Mouse (Mus musculus): ENCODE measurements around the gene Gm10837.
"Not testable (repeated sequence)": the region's sequence is repeated elsewhere in the genome, so short reads cannot be mapped to it uniquely, and the experiment has no call there.

Gene Gm10837

DNA sequence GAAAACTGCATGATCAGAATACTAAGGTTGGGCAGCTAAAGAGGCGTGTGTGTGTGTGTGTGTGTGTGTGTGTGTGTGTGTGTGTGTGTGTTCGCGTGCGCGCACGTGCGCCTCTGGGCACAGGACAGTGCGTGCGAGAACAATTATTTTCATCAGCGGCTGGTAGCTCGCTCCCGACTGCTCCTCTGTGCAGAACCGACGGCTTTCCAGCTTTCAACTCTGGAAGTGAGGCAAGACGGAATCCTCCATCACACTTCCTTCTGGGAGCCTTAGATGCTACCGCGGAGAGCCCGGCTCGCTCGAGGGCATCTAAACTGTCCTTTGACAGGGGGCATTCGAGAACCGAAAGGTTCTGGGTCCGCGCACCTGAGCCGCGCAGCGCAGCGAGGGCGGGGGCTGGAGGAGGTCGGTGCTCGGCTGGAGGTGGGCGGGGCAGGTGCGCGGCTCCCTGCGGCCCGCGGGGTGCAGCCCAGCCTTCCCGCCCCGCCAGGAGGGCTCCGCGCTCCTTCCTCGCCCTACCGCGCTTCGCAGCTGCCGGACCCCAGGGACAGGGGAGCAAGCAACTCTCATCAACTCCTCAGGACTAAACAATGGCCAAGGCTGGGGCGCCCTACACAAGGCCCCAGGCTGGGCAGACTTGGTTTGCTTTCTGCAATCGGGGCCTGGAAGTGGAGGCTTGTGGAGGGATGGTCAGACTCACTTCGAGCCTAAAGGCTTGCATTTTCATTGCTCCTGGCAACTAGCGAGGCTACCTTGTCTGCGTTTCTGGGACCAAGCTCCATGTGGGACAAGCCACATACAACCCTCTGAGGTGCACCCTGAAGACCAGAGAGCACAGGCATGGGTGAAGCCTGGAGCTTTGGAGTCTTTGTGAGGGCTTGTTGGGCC, at the start of gene Gm10837:
Gene Gm10837 (plus strand): TSS at position 146 of the 888 bp plus-strand sequence.
- DNase-seq (ENCODE audit: inconsistent age in 2 of 2, low spot score in 1 of 2), result peak in 1 of 2 experiments; percentile 29

DNA sequence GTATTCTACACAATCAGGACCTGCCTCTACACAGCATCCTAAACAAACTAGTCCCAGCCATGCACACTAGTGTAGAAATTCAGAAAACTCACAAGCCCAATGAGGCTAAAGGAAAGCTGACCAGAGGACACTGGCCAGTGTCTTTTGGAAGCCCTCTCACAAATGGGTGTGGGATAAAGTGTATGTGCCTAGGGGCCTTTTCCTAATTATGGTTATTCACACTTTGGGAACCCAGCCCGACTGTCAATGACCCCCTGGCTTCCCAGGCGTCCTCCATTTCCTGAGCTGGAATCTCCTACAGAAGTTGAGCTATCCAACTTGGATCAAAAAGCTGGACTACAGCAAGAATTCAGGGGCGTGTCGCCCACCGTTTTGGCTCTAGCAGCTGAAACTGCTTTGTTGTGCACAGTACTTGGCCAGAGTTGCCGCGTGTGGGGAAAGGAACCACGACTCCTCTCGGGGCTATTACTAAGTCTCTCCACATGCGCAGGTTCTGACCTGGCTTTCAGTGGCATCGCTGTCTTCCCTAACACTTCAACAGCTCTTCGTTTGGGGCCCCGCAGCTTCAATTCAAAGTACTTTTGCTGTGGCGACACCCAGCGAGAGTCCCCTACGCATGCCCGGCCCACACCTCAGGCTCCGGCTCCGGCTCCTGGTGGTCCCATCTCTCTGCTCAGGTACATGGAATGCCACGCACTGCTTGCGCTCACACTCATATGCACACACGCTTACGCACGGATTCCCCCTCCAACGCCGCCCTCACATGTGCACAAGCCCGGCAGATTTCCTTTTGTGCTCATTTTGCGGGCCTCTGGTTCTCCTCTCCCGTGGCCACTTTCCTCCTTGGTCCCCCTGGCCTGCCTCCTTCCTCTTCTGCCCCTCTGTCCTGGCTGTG, 40.5 kb upstream of the Gm10837 start:
- no peak for DNase-seq (ENCODE audit: inconsistent age in 2 of 2, low spot score in 1 of 2)

DNA sequence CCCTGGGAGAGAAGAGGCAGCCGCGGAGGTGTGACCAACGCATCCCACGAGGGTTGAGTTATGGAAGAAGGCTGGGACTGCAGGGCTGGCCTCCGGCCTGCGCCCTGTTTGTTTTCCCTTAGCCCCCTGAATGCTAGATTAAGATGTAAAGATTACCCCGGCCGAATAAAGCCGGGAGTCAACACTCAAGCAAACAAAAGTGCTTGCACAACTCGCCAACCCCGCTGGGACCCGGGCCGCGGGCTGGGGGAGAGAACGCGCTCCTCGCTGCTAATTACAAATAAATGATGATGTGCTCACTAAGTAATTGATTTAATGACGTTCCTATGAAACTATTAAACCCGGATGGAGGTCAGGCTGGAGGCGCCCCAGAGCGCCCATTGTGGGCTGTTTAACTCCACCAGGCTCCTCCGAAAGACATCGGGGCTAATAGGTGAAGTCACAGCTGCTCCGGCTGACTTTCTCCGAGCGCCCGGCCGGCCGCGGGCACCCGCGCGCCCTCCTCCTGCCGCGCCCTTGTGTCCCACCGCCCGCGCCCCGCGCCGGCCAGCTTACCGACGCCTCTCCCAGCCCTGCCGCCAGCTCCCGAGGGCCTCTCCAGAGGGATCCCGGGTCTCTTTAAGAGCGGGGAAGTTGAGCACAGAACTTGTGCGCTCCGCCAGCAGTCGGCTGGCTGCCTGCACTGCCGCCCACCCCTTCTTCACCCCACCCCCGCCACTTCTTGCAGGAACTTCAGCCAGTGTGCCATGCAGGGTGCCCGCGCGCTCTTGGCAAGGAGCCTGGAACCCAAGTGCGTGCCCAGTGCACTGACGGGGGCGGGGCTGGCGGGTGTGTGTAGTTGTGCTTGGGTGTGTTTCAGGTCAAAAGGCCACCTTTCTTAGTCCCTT, 39.6 kb upstream of the Gm10837 start, which contains the start of gene Gm5089:
Gene Gm5089 (minus strand): TSS at position 620 of the 887 bp plus-strand sequence.
- DNase-seq (ENCODE audit: inconsistent age in 2 of 2, low spot score in 1 of 2), result peak in 1 of 2 experiments; percentile 48

DNA sequence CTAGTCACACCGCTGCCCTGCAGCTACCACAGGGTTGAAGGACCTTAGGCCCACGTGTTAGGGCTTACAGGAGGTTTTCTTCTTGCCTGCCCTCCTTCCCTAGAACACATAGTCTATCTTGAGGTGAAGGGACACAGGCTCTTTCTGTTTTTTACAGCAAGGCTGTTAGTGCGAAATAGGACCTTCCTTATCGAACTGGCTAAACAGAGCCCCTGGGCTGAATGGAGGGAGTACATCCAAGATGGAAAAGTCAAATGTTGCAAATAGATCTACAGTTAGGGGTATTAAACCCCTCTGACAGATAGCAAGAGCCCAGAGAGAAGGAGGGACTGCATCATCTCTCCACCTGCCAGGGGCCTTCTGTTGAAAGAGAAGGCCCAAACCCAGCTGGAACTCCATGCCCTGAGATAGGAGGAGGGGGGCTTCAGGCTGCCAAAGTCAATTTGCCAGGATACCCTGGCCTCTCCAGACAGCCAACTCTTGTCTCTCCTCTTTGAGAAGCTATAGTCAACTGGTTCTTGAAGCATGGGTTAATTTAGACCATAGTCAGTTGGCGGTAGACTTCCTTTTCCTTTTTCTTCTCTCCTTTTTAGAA, 38.7 kb upstream of the Gm10837 start:
- no peak for DNase-seq (ENCODE audit: inconsistent age in 2 of 2, low spot score in 1 of 2)

DNA sequence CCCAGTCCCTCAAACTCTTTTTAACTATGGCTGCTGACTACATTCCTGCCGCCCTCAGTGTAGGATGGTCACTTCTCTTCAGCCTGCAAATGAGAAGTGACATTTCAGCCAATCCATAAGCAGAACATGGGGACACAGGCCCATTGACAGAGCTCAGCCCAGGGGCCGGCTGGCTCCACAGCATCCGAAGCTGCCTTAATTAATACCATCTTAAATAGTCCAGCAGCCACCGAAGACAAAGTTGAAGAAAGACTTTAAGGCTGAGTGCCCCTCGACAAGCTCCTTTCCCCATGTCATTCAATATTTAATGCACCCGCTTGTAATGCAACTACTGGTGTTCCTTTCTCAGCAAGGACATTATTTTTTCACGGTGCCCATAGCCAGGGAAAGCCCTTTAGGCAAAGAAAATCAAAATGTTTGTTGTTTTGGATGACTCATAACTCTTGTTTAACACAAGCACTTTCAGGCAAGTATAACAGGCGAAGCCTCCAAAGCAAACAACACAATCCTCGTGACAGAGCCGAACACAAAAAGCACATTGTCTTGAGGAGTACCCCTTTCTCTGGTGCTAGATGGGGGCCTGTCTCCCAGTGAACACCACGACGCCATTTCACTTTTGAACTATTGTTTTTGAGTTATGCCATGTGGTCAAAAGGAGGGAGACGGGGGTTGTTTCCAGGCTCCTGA, 37.5 kb upstream of the Gm10837 start:
- no peak for DNase-seq (ENCODE audit: inconsistent age in 2 of 2, low spot score in 1 of 2)

DNA sequence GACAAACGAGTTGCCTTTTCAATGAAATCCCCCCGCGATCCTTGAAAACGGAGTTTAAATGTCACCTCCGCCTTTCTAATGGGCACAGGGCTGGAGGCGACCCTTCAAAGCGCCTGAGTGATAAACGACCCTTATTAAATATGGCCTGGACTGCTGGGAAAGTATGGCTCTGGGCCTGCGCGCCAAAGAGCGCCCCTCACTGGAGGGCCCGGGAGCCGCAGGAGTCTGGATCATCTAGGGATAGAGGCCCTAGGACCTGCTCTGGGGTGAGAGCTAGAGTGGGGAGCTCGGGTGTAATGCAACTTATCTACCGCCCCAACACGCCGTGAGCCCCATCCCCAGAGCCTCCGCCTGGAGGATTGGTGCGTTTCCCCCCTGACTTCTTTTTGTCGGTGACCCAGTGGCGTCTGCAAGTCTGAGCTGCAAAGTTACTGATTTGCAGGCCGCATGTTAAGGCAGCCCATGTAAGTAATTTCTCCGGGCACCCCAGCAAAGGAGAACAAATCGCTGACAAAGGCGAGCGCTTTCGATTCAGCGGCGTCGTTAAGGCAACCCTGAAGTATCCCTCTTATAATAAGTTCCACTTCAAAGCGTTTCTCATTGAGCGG, 36.9 kb upstream of the Gm10837 start:
- peak in 1 of 2 experiments; percentile 53 for DNase-seq (ENCODE audit: inconsistent age in 2 of 2, low spot score in 1 of 2)

DNA sequence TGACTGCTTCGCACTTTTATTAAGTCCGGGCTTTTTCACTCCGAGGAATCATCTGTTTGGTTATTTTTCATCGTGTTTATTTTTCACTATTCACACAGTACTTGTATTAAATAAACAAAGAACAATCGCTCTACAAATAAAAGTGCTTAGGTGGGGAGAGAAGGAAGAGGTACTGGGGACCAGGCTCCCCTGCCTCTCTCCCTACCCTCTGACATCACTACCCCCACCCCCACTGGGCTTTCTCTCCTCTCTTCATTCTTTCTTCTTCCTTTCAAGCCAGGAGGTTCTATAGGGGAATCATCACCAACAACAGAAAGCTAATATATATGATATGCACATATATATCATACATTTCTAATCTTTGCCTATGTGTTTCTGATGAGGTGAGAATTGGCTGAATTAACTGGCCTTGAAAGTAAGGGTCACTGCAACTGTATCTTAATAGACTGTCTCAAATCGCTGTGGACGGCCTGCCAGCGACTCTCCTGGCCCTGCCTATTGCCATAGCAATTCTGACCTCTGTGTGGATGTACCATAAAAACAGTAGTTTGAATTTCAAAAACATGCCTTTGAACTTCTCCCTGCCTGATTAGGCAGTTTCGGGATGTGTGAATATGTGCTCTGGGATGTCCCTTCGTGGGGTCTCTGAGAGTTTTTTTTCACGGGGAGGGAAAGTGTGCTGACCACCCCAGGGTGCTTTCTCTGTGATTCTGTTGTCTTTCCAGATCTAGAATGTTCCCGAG, 36.2 kb upstream of the Gm10837 start:
- DNase-seq (ENCODE audit: inconsistent age in 2 of 2, low spot score in 1 of 2), result no peak

DNA sequence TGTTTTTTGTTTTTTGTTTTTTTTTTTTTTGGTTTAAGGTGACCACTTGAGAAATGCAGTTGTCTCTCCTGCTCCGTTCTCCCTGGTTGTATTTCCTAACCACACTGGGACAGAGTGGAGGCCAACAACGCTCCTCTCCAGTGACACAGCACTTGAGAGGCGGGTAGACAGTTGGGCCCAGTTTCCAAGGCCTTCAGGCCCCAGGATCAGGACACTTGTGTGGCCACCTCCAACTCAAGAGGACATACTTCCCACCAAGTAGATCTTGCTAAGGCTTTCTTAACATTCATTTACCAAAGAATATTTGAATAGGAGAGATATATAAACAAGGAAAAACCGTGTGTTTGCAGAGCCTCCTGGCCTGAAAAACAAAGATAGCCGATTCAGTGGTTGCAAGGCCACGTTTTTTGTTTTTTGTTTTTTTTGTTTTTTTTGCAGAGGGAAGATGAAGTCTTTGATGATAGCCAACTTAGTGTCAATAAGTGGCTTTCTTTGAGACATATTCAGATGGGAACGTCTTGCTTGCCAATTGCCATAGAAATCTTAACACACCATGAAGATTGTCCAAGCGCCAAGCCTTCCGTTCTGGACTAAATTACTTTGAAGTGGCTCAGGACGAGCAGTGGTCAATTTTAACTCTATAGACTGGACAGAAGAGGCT, 35.4 kb upstream of the Gm10837 start:
- no peak for DNase-seq (ENCODE audit: inconsistent age in 2 of 2, low spot score in 1 of 2)

DNA sequence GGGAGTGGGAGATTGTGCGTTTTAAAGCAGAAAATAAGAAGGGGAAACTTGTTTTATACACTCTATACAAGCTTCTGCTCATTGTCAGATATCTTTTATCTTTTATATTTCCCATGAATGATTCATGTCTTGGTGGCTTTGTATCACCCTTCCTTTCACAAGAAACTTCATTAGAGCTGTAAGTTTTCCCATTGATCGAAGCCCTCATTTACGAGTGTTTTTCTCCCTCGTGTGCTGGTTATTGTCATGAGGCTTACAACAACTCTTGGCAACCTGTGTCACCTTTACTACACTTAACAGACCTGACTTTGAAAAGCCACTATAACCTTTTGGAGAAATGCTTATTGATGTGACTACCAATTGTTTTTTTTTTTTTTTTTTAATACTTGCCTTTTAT, 34.8 kb upstream of the Gm10837 start:
- DNase-seq (ENCODE audit: inconsistent age in 2 of 2, low spot score in 1 of 2), result no peak

DNA sequence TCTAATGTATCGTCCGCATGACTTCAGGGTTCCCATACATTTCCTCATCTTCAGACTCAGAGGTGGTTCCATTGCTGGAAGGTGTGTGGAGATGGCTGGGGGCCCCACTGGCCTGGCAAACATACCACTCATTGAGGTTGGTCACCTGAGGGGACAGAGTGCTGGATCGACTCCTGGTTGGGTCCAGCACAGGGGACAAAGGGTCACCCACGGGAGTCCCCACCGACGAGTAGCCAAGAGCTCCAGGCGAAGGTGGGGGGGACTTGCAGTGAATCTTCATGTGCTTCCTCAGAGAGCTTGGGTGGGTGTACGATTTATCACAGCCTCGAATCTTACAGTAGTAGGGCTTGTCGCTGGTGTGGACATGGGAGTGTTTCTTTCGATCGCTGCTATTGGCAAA, 31.1 kb upstream of the Gm10837 start:
- DNase-seq (ENCODE audit: inconsistent age in 2 of 2, low spot score in 1 of 2), result not testable (repeated sequence)

DNA sequence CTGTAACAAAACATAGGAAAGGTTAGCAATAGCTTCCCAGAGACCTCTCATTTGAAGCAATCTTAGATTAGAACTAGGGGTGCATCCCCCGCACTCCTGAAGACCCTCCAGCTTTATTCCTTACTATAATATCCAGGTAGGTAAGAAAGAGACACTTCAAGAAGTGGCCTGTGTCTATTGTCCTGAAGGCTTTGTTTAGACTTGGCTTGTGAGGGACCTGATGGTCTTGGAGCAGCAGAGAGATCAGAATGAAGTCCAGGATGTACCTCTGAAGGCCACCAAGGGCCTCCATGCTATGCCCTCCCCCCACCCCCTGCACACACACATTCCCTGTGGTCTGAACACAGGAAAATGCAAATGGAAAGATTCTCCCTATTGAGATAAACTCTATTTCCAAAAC, 30.6 kb upstream of the Gm10837 start:
- no peak for DNase-seq (ENCODE audit: inconsistent age in 2 of 2, low spot score in 1 of 2)

DNA sequence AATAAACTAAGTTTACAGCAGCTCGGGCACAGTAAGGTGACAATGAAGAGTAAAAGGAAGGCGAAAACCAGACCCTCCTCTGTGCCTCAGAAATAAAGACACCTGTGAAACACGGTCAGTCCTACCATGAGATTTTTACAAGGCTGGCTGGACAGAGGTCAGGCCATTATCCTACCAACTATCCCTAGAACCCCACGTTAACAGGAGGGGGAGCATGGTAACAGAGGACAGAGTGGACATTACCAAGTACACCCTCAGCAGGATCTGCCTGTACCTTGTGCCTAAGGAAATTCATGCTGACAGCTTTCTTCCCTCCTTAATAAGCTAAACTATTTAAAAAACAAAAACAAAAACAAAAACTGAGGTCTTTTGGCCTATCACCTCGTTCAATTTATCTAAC, 30.2 kb upstream of the Gm10837 start:
- DNase-seq (ENCODE audit: inconsistent age in 2 of 2, low spot score in 1 of 2), result no peak

DNA sequence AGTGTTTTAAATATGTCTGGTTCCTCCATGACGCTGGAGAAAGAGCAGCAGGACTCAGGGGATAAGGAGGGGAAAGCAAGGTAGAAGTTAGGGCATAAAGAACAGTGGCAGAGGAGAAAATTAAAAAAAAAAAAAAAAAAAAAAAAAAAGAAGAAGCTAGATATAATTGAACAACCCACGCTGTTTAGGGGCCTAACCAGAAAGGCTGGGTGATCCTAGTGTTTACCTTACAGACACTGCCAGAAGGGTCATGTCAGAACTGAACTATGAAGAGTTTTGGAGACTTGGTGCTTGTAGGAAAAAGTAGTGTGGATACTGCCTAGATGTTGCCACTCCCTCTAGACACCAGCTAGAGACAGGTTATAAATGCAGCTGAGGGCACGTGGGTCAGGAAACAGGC, 28.9 kb upstream of the Gm10837 start:
- no peak for DNase-seq (ENCODE audit: inconsistent age in 2 of 2, low spot score in 1 of 2)

DNA sequence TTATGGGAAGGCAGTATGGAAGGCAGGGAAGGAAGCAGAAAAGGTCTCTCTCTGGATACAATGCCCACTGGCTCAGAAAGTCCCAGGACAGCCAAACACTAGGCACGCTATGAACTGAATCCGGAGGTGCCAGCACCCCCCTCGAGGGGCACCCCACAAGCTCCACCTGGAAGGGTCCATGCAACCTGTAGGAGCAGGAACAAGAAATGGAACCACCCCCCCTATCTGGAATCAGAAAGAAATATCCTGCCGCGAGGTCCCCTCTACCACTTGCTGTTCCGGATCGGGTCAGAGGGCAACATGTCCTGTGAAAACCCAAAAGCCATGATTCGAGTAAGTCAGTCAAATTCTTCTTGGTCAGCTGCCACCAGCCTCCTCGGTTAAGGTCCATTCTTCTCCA, 28.4 kb upstream of the Gm10837 start:
- DNase-seq (ENCODE audit: inconsistent age in 2 of 2, low spot score in 1 of 2), result no peak

DNA sequence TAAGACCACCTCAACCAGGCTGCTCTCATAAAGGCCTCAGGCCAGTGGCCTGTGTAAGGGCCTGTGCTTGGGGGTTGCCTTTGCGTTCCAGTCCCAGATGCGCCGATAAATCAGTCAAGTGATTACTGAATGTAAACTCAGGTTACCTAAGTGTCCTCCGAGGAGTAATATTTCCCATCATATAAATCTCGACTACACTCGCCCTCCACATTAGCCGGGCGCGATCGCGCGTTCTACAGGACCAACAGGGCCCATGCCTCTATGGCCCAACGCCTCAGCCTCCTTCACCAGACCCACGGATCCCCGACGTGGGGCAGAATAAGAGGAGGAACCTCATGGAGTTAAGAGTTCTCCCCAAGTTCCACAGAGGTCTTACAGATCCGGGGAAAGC, 27.7 kb upstream of the Gm10837 start:
- DNase-seq (ENCODE audit: inconsistent age in 2 of 2, low spot score in 1 of 2), result no peak

DNA sequence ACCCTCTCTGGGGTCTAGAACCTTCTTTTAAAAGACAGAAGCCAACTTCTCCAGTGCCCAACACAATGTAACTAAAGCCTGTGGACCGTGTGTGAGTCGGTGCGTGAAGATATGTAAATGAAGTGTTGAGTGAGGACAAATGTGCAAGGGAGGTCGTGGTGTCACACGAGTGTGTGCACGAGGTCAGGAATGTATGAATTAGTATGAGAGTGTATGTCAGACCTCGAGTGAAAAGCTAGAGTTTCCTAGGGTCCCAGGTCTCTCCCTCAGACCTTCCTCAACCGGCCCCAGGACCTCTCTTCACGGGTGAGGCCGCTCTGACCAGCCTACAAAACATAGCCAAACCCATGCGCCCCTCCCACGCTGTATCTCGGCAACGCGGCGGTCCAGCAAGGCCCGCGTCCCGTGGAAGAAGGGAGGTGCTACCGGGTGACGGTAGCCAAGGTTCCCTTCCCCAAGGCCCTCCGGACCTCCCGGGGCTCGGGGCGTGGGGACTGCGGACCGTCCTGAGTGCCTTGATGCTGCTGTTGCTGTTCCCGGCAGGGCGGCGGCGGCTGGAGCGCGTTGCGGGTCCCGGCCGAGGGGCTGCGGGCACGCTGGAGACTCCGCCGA, 27.2 kb upstream of the Gm10837 start:
- DNase-seq (ENCODE audit: inconsistent age in 2 of 2, low spot score in 1 of 2), result peak in 1 of 2 experiments; percentile 53

DNA sequence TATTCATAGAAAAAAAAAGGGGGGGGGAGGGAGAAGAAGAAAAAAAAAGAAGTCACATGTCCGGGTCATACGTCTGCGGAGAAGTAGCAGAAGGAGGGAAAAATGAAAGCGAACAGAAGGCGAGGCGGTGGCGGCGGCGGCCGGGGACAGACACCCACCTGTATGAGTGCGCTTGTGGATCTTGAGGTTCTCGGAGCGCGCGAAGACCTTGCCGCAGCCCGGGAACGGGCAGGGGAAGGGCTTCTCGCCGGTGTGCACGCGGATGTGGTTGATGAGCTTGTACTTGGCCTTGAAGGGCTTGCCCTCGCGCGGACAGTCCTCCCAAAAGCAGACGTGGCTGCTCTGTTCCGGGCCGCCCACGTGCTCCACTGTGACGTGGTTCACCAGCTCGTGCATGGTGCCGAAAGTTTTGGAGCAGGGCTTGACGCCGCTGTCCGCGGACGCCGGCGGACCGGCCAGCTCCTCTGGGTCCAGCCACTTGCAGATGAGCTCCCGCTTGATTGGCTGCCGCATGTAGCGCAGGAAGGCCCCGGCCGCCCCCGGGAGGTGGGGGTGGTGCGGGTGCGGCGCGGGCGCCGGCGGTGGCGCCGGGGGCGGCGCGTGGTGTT, 26.5 kb upstream of the Gm10837 start:
- peak; percentile 54 to 82 for DNase-seq (ENCODE audit: inconsistent age in 2 of 2, low spot score in 1 of 2)
